Mouse (Mus musculus) CD4-positive, CD25-positive, alpha-beta regulatory T cell, adult 4 months (primary cell): Measurements from ENCODE around the gene Tas2r144. TPM values are rescaled to one million over a fixed set of nuclear protein-coding genes. Genes with fewer than 3 reads are reported as not detected.

Source experiments
- polyA plus RNA-seq, 2 experiments: library from polyadenylated mRNA; unstranded; fragments of 100-300 nt; shearing (Covaris generic); gene quantifications; one replicate each; pipeline ENCODE4 v1.2.1; 2017

Tas2r144 gene
- polyA plus RNA-seq, 2 experiments from 2014 or later, result not detected

Other genes with a start within 250 kb of the Tas2r144 start
- gene Sval3, start 247.2 kb upstream of the Tas2r144 start, polyA plus RNA-seq, result not detected
- not detected for gene Sva, start 176.9 kb upstream of the Tas2r144 start, polyA plus RNA-seq
- not detected for gene Tas2r139, start 74.4 kb upstream of the Tas2r144 start, polyA plus RNA-seq
- 1 to 10 TPM; 4.9 to 7.9 TPM for gene Gstk1, start 30.6 kb downstream of the Tas2r144 start, polyA plus RNA-seq
- gene Tmem139, start 46.6 kb downstream of the Tas2r144 start, polyA plus RNA-seq, result not detected
- gene Casp2, start 49.7 kb downstream of the Tas2r144 start, polyA plus RNA-seq, result 10 to 100 TPM; 46.4 to 72.8 TPM
- gene Clcn1, start 71.4 kb downstream of the Tas2r144 start, polyA plus RNA-seq, result not detected
- not detected for gene Fam131b, start 109.3 kb downstream of the Tas2r144 start, polyA plus RNA-seq
- 10 to 100 TPM; 37.2 to 50.6 TPM for gene Zyx, start 134.3 kb downstream of the Tas2r144 start, polyA plus RNA-seq
- gene Epha1, start 157.9 kb downstream of the Tas2r144 start, polyA plus RNA-seq, result 1 to 10 TPM in 1 of 2 experiments, under 1 TPM in 1; 0.98 to 1.2 TPM
- not detected for gene Tas2r143, start 184.9 kb downstream of the Tas2r144 start, polyA plus RNA-seq
- not detected for gene Tas2r135, start 190.1 kb downstream of the Tas2r144 start, polyA plus RNA-seq
- gene Tas2r126, start 219.2 kb downstream of the Tas2r144 start, polyA plus RNA-seq, result not detected
- gene Olfr458, start 249.9 kb downstream of the Tas2r144 start, polyA plus RNA-seq, result not detected